Mouse (Mus musculus): ENCODE measurements around the gene Psmb11.
"Not testable (repeated sequence)": the region's sequence is repeated elsewhere in the genome, so short reads cannot be mapped to it uniquely, and the experiment has no call there.

Gene Psmb11

GRCm38 (mm10) chr14:54603038-54603654, 18.1 kb upstream of the Psmb11 start:
- peak; percentile 96 to 98 for DNase-seq (ENCODE audit: low spot score in 2 of 2)

GRCm38 (mm10) chr14:54603686-54604085, 17.5 kb upstream of the Psmb11 start:
- DNase-seq (ENCODE audit: low spot score in 2 of 2) = no peak

GRCm38 (mm10) chr14:54605752-54606321, 15.4 kb upstream of the Psmb11 start, which contains the start of gene 4931414P19Rik:
Gene 4931414P19Rik (minus strand): TSS chr14:54605993.
- DNase-seq (ENCODE audit: low spot score in 2 of 2) = peak; percentile 78 to 81

DNA sequence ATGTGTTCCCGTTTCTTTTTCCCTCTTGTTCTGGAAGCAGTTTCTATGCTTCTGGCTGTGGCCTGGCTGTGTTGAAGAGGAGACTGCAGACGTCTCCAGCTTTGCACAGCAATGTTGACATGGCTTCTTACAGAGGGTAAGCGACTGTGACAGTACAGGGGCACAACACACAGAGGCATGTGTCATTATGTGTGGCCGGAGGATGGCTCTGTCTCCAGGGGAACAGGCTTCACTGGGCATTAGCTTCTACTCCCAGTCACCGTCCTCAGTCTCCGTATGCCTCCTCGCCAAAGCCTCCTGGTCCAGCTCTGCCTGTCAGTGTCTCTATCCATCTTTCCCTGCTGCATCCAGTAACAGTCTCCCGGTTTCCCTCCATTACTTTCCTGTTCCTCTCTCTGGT, 14.0 kb upstream of the Psmb11 start:
- no peak for DNase-seq (ENCODE audit: low spot score in 2 of 2)

DNA sequence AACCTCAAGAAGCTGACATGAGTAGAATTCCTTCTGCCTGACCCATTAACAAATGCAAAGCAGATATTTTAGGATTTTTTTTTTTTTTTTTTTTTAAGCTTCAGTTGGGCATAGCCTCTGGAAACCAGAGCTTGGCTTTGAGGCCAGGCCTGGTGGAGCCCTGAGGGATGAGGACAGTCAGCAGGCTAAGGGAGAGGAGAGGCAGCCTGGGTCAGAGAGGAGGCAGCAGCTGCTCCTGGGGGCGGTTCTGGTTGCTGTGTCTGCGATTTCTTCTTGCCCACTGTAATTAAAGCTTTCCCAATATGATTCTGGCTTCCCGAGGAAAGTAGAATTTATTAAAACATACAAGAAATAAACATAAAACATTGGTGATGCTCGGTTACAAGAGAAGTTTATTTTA, 12.0 kb upstream of the Psmb11 start:
- DNase-seq (ENCODE audit: low spot score in 2 of 2) = no peak

GRCm38 (mm10) chr14:54609962-54610361, 11.3 kb upstream of the Psmb11 start:
- DNase-seq (ENCODE audit: low spot score in 2 of 2) = no peak

GRCm38 (mm10) chr14:54610648-54611047, 10.6 kb upstream of the Psmb11 start:
- no peak for DNase-seq (ENCODE audit: low spot score in 2 of 2)

GRCm38 (mm10) chr14:54614130-54614529, 7.1 kb upstream of the Psmb11 start:
- DNase-seq (ENCODE audit: low spot score in 2 of 2) = not testable (repeated sequence)

- DNase-seq (ENCODE audit: low spot score in 2 of 2) = no peak
Measured at GRCm38 (mm10) chr14:54616226-54616825, 4.9 kb upstream of the Psmb11 start.

GRCm38 (mm10) chr14:54617152-54617896, 3.9 kb upstream of the Psmb11 start:
- no peak for DNase-seq (ENCODE audit: low spot score in 2 of 2)

GRCm38 (mm10) chr14:54617897-54618365, 3.3 kb upstream of the Psmb11 start, which contains the start of gene Psmb5:
Gene Psmb5 (minus strand): TSS chr14:54618022.
- DNase-seq (ENCODE audit: low spot score in 2 of 2) = peak; percentile 81 to 88

GRCm38 (mm10) chr14:54623334-54623733, 2.1 kb downstream of the Psmb11 start:
- DNase-seq (ENCODE audit: low spot score in 2 of 2) = no peak

- DNase-seq (ENCODE audit: low spot score in 2 of 2) = no peak
Measured at GRCm38 (mm10) chr14:54624976-54625375, 3.7 kb downstream of the Psmb11 start.

DNA sequence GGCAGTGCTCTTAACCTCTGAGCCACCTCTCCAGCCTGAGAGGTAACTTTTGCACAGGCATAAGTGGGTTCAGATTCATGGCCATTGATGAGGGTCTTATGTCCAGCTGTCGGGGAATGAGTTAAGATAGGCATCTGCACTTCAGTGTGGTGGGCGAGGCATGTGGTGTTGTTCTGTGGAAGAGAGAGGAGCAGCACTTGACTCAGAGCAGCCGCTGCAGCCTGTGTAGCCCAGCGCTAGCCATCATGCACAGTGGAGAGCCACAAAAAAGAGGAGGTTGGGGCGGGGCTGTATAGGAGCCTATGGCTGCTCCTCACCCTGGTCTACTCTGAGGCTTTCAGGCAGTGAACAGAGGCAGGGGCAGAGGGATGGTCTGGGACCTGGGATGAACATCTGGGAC, 6.9 kb downstream of the Psmb11 start:
- no peak for DNase-seq (ENCODE audit: low spot score in 2 of 2)

- DNase-seq (ENCODE audit: low spot score in 2 of 2) = no peak
Measured at GRCm38 (mm10) chr14:54629797-54630196, 8.6 kb downstream of the Psmb11 start.

DNA sequence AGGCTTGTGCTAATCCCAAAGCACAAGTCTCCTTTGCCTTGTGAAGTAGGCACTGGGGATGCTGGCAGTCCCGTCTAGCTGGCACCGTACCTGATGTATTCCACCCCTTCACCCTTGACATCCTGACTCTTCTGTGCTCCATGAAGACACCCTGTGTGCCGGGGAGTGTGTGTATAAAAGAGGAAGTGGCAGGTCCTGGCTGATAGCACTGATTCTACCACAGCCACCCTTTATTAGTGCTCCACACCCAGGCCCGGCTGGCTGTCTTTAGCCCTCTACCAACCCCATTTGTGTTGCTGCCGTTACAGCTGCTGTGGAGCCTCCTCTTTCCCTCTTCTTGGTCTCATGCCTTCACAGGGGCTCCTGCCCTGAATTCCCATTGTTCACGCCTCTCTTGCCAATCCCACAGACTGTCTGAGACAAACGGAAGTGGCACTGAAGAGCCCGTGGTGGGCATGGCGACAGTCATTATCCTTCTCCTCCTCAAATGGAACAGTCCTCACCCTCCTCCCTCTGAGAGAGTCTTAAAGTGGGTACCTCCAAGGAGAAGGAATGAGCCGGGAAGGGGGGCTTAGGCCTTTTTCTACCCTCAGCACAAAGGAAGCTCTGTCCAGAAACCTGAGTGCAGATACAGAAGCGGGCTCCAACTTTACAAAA, 9.5 kb downstream of the Psmb11 start:
- no peak for DNase-seq (ENCODE audit: low spot score in 2 of 2)

- DNase-seq (ENCODE audit: low spot score in 2 of 2) = no peak
Measured at GRCm38 (mm10) chr14:54631240-54631599, 10.0 kb downstream of the Psmb11 start.

- no peak for DNase-seq (ENCODE audit: low spot score in 2 of 2)
Measured at GRCm38 (mm10) chr14:54632252-54632651, 11.0 kb downstream of the Psmb11 start.

GRCm38 (mm10) chr14:54634182-54634581, 12.9 kb downstream of the Psmb11 start:
- no peak for DNase-seq (ENCODE audit: low spot score in 2 of 2)

- peak in 1 of 2 experiments; percentile 50 for DNase-seq (ENCODE audit: low spot score in 2 of 2)
Measured at GRCm38 (mm10) chr14:54636954-54637353, 15.7 kb downstream of the Psmb11 start.

GRCm38 (mm10) chr14:54638210-54638609, 17.0 kb downstream of the Psmb11 start:
- DNase-seq (ENCODE audit: low spot score in 2 of 2) = no peak

GRCm38 (mm10) chr14:54640121-54640520, 18.9 kb downstream of the Psmb11 start:
- DNase-seq (ENCODE audit: low spot score in 2 of 2) = no peak
